Mouse (Mus musculus): ENCODE results near the gene Ttc36. TPM values are rescaled to one million over a fixed set of nuclear protein-coding genes. Genes with fewer than 3 reads are reported as not detected.
A peak's percentile ranks its signal among the peaks of the same experiment; 100 is the strongest.

Gene Ttc36
- under 1 TPM; 0.96 to 0.97 TPM for total RNA-seq (2021)
- polyA plus RNA-seq (2012; rRNA removed), result 0.53 and 1.3 TPM in 2 replicates
- long read RNA-seq, result 0 reads

DNA sequence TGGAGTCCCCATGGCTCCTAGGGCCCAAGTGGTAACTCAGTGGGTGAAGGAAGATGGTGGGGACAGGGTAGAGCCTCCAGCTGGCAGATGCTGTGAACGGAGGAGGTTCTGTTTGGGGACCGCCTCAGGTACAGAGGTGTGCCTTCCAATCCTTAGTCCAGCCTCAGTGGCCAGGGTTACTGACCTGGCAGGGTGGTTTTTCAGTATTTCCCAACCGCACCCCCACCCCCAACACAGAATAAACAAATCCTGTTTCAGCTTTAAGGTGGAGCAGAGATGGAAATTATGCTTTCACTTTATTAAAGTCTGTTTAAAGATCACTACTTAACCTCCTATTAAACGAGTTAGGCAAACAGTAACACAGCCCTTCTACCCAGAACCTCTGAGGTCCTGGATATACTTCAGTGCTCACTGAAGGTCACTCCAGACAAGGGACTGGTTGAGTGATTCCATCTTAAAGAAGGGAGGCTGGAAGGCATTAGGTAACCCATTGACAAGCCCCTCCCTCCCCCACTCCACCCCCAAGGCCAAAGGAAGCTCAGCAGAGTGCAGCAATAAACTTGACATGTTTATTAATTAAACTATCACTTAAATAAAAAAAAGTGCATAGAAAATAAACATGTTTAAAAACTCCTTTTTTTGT lies at the start of gene Ttc36:
Ttc36 (minus strand) TSS at position 265 of the 643 bp plus-strand sequence.
- no peaks in the 10 kb centered on the region for H3K4me1 ChIP-seq (ENCODE audit: control insufficient read depth, insufficient read depth, low read length)
- intact Hi-C loops (cut with DNase I), result no loop called here
- 80% methylated on average over 4 of the region's 4 CpGs for WGBS
- no peak within 1 kb of the TSS for H3K27ac ChIP-seq
- no peak within 1 kb of the TSS for H3K4me3 ChIP-seq
- H3K79me2 ChIP-seq (replicated peaks; ENCODE audit: control insufficient read depth, insufficient read depth, low read length), result no peaks in the 10 kb centered on the region
- DNase-seq, result no peak
- no peak for TF ChIP-seq POLR2A (IDR thresholded peaks at IDR 0.05; ENCODE audit: insufficient read depth, low read depth, low read length)
- TF ChIP-seq CTCF (IDR thresholded peaks at IDR 0.05), result no peak
- no peak for TF ChIP-seq EP300 (IDR thresholded peaks at IDR 0.05; ENCODE audit: insufficient read depth, low read depth, low read length)
- no peaks in the 10 kb centered on the region for H3K27me3 ChIP-seq (ENCODE audit: control insufficient read depth, insufficient read depth, low read length)
- no peak within 1 kb of the TSS for H3K9ac ChIP-seq (ENCODE audit: low read depth, low read length)
- H3K36me3 ChIP-seq (ENCODE audit: control insufficient read depth, insufficient read depth, low read length), result no peaks in the 10 kb centered on the region

DNA sequence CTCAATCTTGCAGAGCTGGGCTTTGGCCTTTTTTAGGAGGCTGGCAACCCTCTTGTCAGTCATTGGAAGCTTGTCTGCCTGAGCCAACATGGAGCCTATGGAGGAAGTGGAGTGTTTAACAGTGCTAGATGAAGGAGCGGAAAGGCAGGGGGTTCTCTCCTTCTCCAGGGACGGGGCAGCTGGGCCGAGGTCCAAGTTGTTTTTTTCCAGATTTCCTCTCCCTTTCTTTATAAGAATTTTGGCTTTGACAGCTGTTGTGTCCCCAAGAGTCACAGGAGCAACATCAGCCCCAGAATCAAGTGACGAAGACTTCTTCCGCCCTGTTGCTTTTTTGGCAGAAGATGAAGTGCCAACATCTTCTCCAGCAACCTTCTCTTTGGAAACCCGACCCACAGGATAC lies 44.6 kb upstream of the Ttc36 start:
- no peak overlapping the region for H3K4me3 ChIP-seq
- TF ChIP-seq POLR2A (IDR thresholded peaks at IDR 0.05; ENCODE audit: insufficient read depth, low read depth, low read length), result no peak
- no peak for TF ChIP-seq CTCF (IDR thresholded peaks at IDR 0.05)
- no peak for TF ChIP-seq EP300 (IDR thresholded peaks at IDR 0.05; ENCODE audit: insufficient read depth, low read depth, low read length)
- DNase-seq, result peak in 1 of 2 experiments; percentile 20
- 53% methylated on average over 6 of the region's 6 CpGs for WGBS
- H3K27me3 ChIP-seq (ENCODE audit: control insufficient read depth, insufficient read depth, low read length), result no peaks in the 10 kb centered on the region
- no peak overlapping the region for H3K27ac ChIP-seq
- no peaks in the 10 kb centered on the region for H3K4me1 ChIP-seq (ENCODE audit: control insufficient read depth, insufficient read depth, low read length)
- H3K9ac ChIP-seq (ENCODE audit: low read depth, low read length), result no peak overlapping the region
- intact Hi-C loops (cut with DNase I), result loop anchor here (2.0 kb wide), 1 partner anchor 33 kb away; the partner anchor contains the start of gene Kmt2a
- peaks cover 13% of the 10 kb centered on the region for H3K36me3 ChIP-seq (ENCODE audit: control insufficient read depth, insufficient read depth, low read length)
- H3K79me2 ChIP-seq (replicated peaks; ENCODE audit: control insufficient read depth, insufficient read depth, low read length), result peaks cover 2% of the 10 kb centered on the region; the same call in 1 of the 2 replicates

DNA sequence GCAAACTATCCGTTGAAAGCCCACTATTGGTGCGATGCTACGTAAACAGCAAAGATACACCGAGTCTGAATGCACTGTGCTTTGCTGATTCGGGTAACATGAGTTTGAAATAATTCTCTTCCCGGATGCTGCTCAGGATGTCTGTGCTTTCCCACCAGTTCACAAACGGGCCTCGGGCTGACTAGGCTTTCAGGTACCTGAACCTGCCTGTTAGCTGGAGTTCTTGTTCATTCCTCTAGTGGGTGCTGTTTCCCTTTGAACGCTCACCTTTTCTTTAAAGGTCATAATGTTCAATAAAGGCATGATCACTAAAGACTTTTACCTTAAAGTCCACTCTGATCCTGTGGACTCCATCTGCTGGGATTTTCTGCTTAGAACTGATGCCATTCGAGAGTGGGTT lies 38.4 kb upstream of the Ttc36 start:
- H3K36me3 ChIP-seq (ENCODE audit: control insufficient read depth, insufficient read depth, low read length), result no peaks in the 10 kb centered on the region; the same call in 1 of the 2 replicates
- 78% methylated on average over 10 of the region's 10 CpGs for WGBS
- DNase-seq, result no peak

DNA sequence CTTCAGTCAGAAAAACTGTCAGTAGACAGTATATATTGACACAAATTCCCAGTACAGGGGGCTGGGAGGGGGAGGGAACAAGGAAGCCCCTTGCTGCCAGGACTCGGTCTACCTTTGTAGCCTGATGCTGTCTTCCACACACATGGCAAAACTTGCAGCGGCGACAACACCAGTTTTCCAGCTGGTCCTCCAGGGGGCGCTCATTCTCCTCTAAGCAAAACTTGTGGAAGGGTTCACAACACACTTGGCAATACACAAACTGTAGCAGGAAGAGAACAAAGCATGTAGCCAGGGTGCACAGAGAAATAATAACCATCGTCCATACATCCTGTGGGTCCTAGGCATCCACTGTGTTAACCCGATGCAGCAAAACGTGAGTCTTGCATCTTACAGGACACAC lies 33.6 kb upstream of the Ttc36 start:
- 28% methylated on average over 7 of the region's 7 CpGs for WGBS
- no peaks in the 10 kb centered on the region for H3K79me2 ChIP-seq (replicated peaks; ENCODE audit: control insufficient read depth, insufficient read depth, low read length)
- no peak overlapping the region for H3K9ac ChIP-seq (ENCODE audit: low read depth, low read length)
- TF ChIP-seq POLR2A (IDR thresholded peaks at IDR 0.05; ENCODE audit: insufficient read depth, low read depth, low read length), result no peak
- TF ChIP-seq CTCF (IDR thresholded peaks at IDR 0.05), result peak; percentile 94
- TF ChIP-seq EP300 (IDR thresholded peaks at IDR 0.05; ENCODE audit: insufficient read depth, low read depth, low read length), result 0 out of 2 replicates have a peak, but pooled peaks have one; percentile 29
- no peaks in the 10 kb centered on the region; the same call in 1 of the 2 replicates for H3K36me3 ChIP-seq (ENCODE audit: control insufficient read depth, insufficient read depth, low read length)
- no peak overlapping the region for H3K4me3 ChIP-seq
- intact Hi-C loops (cut with DNase I), result loop anchor here (2.0 kb wide), 2 partner anchors 44 to 80 kb away; partner anchors contain the start of gene Kmt2a
- no peak overlapping the region for H3K27ac ChIP-seq
- H3K27me3 ChIP-seq (ENCODE audit: control insufficient read depth, insufficient read depth, low read length), result no peaks in the 10 kb centered on the region
- no peaks in the 10 kb centered on the region for H3K4me1 ChIP-seq (ENCODE audit: control insufficient read depth, insufficient read depth, low read length)
- peak; percentile 65 to 81 for DNase-seq

More for the DNA sequence above, 38.4 kb upstream of the Ttc36 start:
- Histone ChIP-seq H3K4me3 (no peak overlapping the region), H3K4me1 (ENCODE audit: control insufficient read depth, insufficient read depth, low read length) (no peaks in the 10 kb centered on the region), H3K27ac (no peak overlapping the region), H3K79me2 (replicated peaks; ENCODE audit: control insufficient read depth, insufficient read depth, low read length) (no peaks in the 10 kb centered on the region), H3K27me3 (ENCODE audit: control insufficient read depth, insufficient read depth, low read length) (no peaks in the 10 kb centered on the region), H3K9ac (ENCODE audit: low read depth, low read length) (no peak overlapping the region)
- intact Hi-C loops (cut with DNase I), result loop anchor here (2.0 kb wide), 1 partner anchor 126 kb away; no protein-coding TSS in a partner anchor
- no peak for TF ChIP-seq EP300 (IDR thresholded peaks at IDR 0.05; ENCODE audit: insufficient read depth, low read depth, low read length)
- no peak for TF ChIP-seq POLR2A (IDR thresholded peaks at IDR 0.05; ENCODE audit: insufficient read depth, low read depth, low read length)
- peak; percentile 86 for TF ChIP-seq CTCF (IDR thresholded peaks at IDR 0.05)

DNA sequence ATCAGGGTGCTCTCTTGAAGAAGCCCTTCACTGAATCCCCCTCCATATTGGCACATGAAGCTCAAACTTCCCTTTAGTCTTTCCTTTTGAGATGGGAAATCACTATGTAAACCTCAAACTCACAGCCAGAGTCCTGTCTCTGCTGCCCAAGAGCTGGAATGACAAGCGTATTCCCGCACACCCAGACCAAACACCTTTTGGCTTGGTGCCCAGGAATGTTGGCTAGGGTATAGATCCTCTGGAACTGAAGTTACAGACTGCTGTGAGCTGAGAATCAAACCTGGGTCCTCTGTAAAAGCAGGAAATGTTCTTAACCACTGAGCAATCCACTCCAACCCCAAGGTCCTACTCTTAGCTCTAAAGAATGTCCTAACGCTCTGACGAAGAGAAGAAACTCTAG lies 29.5 kb upstream of the Ttc36 start:
- H3K79me2 ChIP-seq (replicated peaks; ENCODE audit: control insufficient read depth, insufficient read depth, low read length), result no peaks in the 10 kb centered on the region

DNA sequence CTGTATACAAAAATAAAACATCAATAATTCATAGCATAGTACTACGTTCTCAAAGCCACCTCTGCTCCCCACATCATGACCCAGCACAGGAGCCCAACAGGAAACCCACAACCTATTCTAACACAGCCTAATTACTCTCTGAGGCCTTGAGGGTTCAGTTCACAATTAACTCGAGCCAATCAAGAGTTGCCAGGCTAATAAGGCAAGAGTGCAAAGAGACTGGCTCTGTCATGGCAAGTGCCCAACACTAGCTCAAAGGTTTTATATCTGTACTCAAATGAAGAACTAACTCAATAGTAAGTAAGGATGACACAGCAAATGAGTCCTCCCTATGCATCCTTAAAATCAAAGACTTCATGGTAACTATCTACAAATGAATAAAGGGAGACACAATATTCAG lies 27.6 kb upstream of the Ttc36 start:
- no peak for DNase-seq
- Histone ChIP-seq H3K9ac (ENCODE audit: low read depth, low read length) (no peak overlapping the region), H3K27me3 (ENCODE audit: control insufficient read depth, insufficient read depth, low read length) (no peaks in the 10 kb centered on the region), H3K79me2 (replicated peaks; ENCODE audit: control insufficient read depth, insufficient read depth, low read length) (no peaks in the 10 kb centered on the region), H3K4me3 (no peak overlapping the region), H3K27ac (no peak overlapping the region), H3K36me3 (ENCODE audit: control insufficient read depth, insufficient read depth, low read length) (peaks cover 5% of the 10 kb centered on the region), H3K4me1 (ENCODE audit: control insufficient read depth, insufficient read depth, low read length) (no peaks in the 10 kb centered on the region)
- WGBS, result 73% methylated on average over 2 of the region's 2 CpGs
- TF ChIP-seq CTCF (IDR thresholded peaks at IDR 0.05), result no peak
- no peak for TF ChIP-seq POLR2A (IDR thresholded peaks at IDR 0.05; ENCODE audit: insufficient read depth, low read depth, low read length)
- TF ChIP-seq EP300 (IDR thresholded peaks at IDR 0.05; ENCODE audit: insufficient read depth, low read depth, low read length), result no peak
- intact Hi-C loops (cut with DNase I), result no loop called here

More for the DNA sequence above, 29.5 kb upstream of the Ttc36 start:
- no peaks in the 10 kb centered on the region for H3K4me1 ChIP-seq (ENCODE audit: control insufficient read depth, insufficient read depth, low read length)
- intact Hi-C loops (cut with DNase I), result no loop called here
- H3K9ac ChIP-seq (ENCODE audit: low read depth, low read length), result no peak overlapping the region
- TF ChIP-seq EP300 (IDR thresholded peaks at IDR 0.05; ENCODE audit: insufficient read depth, low read depth, low read length), result no peak
- TF ChIP-seq POLR2A (IDR thresholded peaks at IDR 0.05; ENCODE audit: insufficient read depth, low read depth, low read length), result no peak
- no peak for TF ChIP-seq CTCF (IDR thresholded peaks at IDR 0.05)
- DNase-seq, result no peak
- no peak overlapping the region for H3K27ac ChIP-seq
- H3K4me3 ChIP-seq, result no peak overlapping the region
- no peaks in the 10 kb centered on the region for H3K27me3 ChIP-seq (ENCODE audit: control insufficient read depth, insufficient read depth, low read length)
- H3K36me3 ChIP-seq (ENCODE audit: control insufficient read depth, insufficient read depth, low read length), result peaks cover 5% of the 10 kb centered on the region
- 57% methylated on average over 4 of the region's 4 CpGs for WGBS

All from heart, adult 2 months (tissue).